Mouse (Mus musculus): ENCODE measurements at regions not wholly inside any gene's neighbourhood (a gene's known extent, or its start where the extent isn't known, plus 50 kb on each side); places are given as distances from the start of the nearest gene placed in this dataset.

- Histone ChIP-seq H3K27me3 (ENCODE audit: control insufficient read depth, insufficient read depth, low read length, poor library complexity, severe bottlenecking) (no peaks in the 10 kb centered on the region), H3K4me1 (ENCODE audit: control insufficient read depth, insufficient read depth, low read length) (no peaks in the 10 kb centered on the region), H3K27ac (ENCODE audit: insufficient read depth, low read length) (no peak overlapping the region), H3K36me3 (ENCODE audit: control insufficient read depth, insufficient read depth, low read length, poor library complexity, severe bottlenecking) (no peaks in the 10 kb centered on the region), H3K9me3 (replicated peaks; ENCODE audit: control insufficient read depth, insufficient read depth, low read length, poor library complexity, severe bottlenecking) (no peaks in the 10 kb centered on the region), H3K4me3 (ENCODE audit: low read depth, low read length) (no peak overlapping the region), H3K9ac (ENCODE audit: low read depth, poor library complexity, severe bottlenecking) (no peak overlapping the region)
- TF ChIP-seq EP300 (IDR thresholded peaks at IDR 0.05; ENCODE audit: insufficient read depth, low read depth, low read length) (no peak), CTCF (IDR thresholded peaks at IDR 0.05; ENCODE audit: low read depth, low read length) (no peak), POLR2A (IDR thresholded peaks at IDR 0.05; ENCODE audit: insufficient read depth, low read length) (no peak)
These were observed 145.4 kb upstream of the 1700025G04Rik start for GRCm38 (mm10) chr1:152235212-152235792.

GRCm38 (mm10) chr1:152234716-152235115 is 144.8 kb upstream of the 1700025G04Rik start:
- Histone ChIP-seq H3K4me1 (ENCODE audit: control insufficient read depth, insufficient read depth, low read length) (no peaks in the 10 kb centered on the region), H3K27ac (ENCODE audit: insufficient read depth, low read length) (no peak overlapping the region), H3K4me3 (ENCODE audit: low read depth, low read length) (no peak overlapping the region), H3K27me3 (ENCODE audit: control insufficient read depth, insufficient read depth, low read length, poor library complexity, severe bottlenecking) (no peaks in the 10 kb centered on the region), H3K9me3 (replicated peaks; ENCODE audit: control insufficient read depth, insufficient read depth, low read length, poor library complexity, severe bottlenecking) (no peaks in the 10 kb centered on the region), H3K36me3 (ENCODE audit: control insufficient read depth, insufficient read depth, low read length, poor library complexity, severe bottlenecking) (no peaks in the 10 kb centered on the region), H3K9ac (ENCODE audit: low read depth, poor library complexity, severe bottlenecking) (no peak overlapping the region)
- TF ChIP-seq CTCF (IDR thresholded peaks at IDR 0.05; ENCODE audit: low read depth, low read length) (no peak), EP300 (IDR thresholded peaks at IDR 0.05; ENCODE audit: insufficient read depth, low read depth, low read length) (no peak), POLR2A (IDR thresholded peaks at IDR 0.05; ENCODE audit: insufficient read depth, low read length) (no peak)

DNA sequence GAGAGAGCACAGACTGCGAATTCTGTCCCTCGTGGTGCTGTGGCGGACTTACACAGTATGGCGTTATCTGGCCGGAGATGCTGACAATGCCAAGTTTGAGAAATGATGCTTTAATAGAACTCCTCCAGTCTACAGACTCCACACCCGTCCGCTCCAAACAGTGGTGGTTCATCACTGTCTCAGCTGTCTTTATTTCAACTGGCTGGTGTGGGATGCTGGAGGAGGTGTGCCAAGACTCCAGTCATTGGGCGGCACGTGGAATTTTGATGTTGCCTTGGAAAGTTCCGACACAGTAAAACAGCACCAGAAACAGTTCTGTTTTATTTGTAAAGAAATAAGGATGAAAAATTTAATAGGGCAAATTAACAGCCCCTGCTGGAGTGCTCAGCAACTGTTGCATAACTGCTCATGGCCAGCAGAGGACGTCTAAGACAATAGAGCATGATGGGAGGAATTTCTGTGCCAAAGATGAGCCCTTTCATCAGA is 141.8 kb upstream of the 1700025G04Rik start:
- TF ChIP-seq POLR2A (IDR thresholded peaks at IDR 0.05; ENCODE audit: insufficient read depth, low read length) (no peak), CTCF (IDR thresholded peaks at IDR 0.05; ENCODE audit: low read depth, low read length) (no peak), EP300 (IDR thresholded peaks at IDR 0.05; ENCODE audit: insufficient read depth, low read depth, low read length) (no peak)
- H3K4me3 ChIP-seq (ENCODE audit: low read depth, low read length), result no peak overlapping the region
- H3K27ac ChIP-seq (ENCODE audit: insufficient read depth, low read length), result no peak overlapping the region
- H3K27me3 ChIP-seq (ENCODE audit: control insufficient read depth, insufficient read depth, low read length, poor library complexity, severe bottlenecking), result no peaks in the 10 kb centered on the region
- no peaks in the 10 kb centered on the region for H3K36me3 ChIP-seq (ENCODE audit: control insufficient read depth, insufficient read depth, low read length, poor library complexity, severe bottlenecking)
- no peaks in the 10 kb centered on the region for H3K4me1 ChIP-seq (ENCODE audit: control insufficient read depth, insufficient read depth, low read length)
- H3K9me3 ChIP-seq (replicated peaks; ENCODE audit: control insufficient read depth, insufficient read depth, low read length, poor library complexity, severe bottlenecking), result no peaks in the 10 kb centered on the region
- H3K9ac ChIP-seq (ENCODE audit: low read depth, poor library complexity, severe bottlenecking), result no peak overlapping the region

- Histone ChIP-seq H3K9me3 (replicated peaks; ENCODE audit: control insufficient read depth, insufficient read depth, low read length, poor library complexity, severe bottlenecking) (no peaks in the 10 kb centered on the region), H3K27ac (ENCODE audit: insufficient read depth, low read length) (no peak overlapping the region), H3K4me3 (ENCODE audit: low read depth, low read length) (no peak overlapping the region), H3K4me1 (ENCODE audit: control insufficient read depth, insufficient read depth, low read length) (no peaks in the 10 kb centered on the region), H3K36me3 (ENCODE audit: control insufficient read depth, insufficient read depth, low read length, poor library complexity, severe bottlenecking) (no peaks in the 10 kb centered on the region), H3K9ac (ENCODE audit: low read depth, poor library complexity, severe bottlenecking) (no peak overlapping the region), H3K27me3 (ENCODE audit: control insufficient read depth, insufficient read depth, low read length, poor library complexity, severe bottlenecking) (no peaks in the 10 kb centered on the region)
- TF ChIP-seq CTCF (IDR thresholded peaks at IDR 0.05; ENCODE audit: low read depth, low read length) (no peak), EP300 (IDR thresholded peaks at IDR 0.05; ENCODE audit: insufficient read depth, low read depth, low read length) (no peak), POLR2A (IDR thresholded peaks at IDR 0.05; ENCODE audit: insufficient read depth, low read length) (no peak)
These were observed 139.8 kb upstream of the 1700025G04Rik start for GRCm38 (mm10) chr1:152229709-152230108.

- Histone ChIP-seq H3K9me3 (replicated peaks; ENCODE audit: control insufficient read depth, insufficient read depth, low read length, poor library complexity, severe bottlenecking) (no peaks in the 10 kb centered on the region), H3K9ac (ENCODE audit: low read depth, poor library complexity, severe bottlenecking) (no peak overlapping the region), H3K36me3 (ENCODE audit: control insufficient read depth, insufficient read depth, low read length, poor library complexity, severe bottlenecking) (no peaks in the 10 kb centered on the region), H3K27me3 (ENCODE audit: control insufficient read depth, insufficient read depth, low read length, poor library complexity, severe bottlenecking) (no peaks in the 10 kb centered on the region), H3K4me3 (ENCODE audit: low read depth, low read length) (no peak overlapping the region), H3K4me1 (ENCODE audit: control insufficient read depth, insufficient read depth, low read length) (no peaks in the 10 kb centered on the region), H3K27ac (ENCODE audit: insufficient read depth, low read length) (no peak overlapping the region)
- no peak for TF ChIP-seq CTCF (IDR thresholded peaks at IDR 0.05; ENCODE audit: low read depth, low read length)
- no peak for TF ChIP-seq POLR2A (IDR thresholded peaks at IDR 0.05; ENCODE audit: insufficient read depth, low read length)
- no peak for TF ChIP-seq EP300 (IDR thresholded peaks at IDR 0.05; ENCODE audit: insufficient read depth, low read depth, low read length)
These were observed 136.1 kb upstream of the 1700025G04Rik start for GRCm38 (mm10) chr1:152226049-152226448.

GRCm38 (mm10) chr1:152223666-152224065 is 133.7 kb upstream of the 1700025G04Rik start:
- no peaks in the 10 kb centered on the region for H3K4me1 ChIP-seq (ENCODE audit: control insufficient read depth, insufficient read depth, low read length)
- H3K36me3 ChIP-seq (ENCODE audit: control insufficient read depth, insufficient read depth, low read length, poor library complexity, severe bottlenecking), result no peaks in the 10 kb centered on the region
- H3K27ac ChIP-seq (ENCODE audit: insufficient read depth, low read length), result no peak overlapping the region
- no peak overlapping the region for H3K9ac ChIP-seq (ENCODE audit: low read depth, poor library complexity, severe bottlenecking)
- TF ChIP-seq CTCF (IDR thresholded peaks at IDR 0.05; ENCODE audit: low read depth, low read length) (no peak), POLR2A (IDR thresholded peaks at IDR 0.05; ENCODE audit: insufficient read depth, low read length) (no peak), EP300 (IDR thresholded peaks at IDR 0.05; ENCODE audit: insufficient read depth, low read depth, low read length) (no peak)
- no peaks in the 10 kb centered on the region for H3K27me3 ChIP-seq (ENCODE audit: control insufficient read depth, insufficient read depth, low read length, poor library complexity, severe bottlenecking)
- H3K4me3 ChIP-seq (ENCODE audit: low read depth, low read length), result no peak overlapping the region
- no peaks in the 10 kb centered on the region for H3K9me3 ChIP-seq (replicated peaks; ENCODE audit: control insufficient read depth, insufficient read depth, low read length, poor library complexity, severe bottlenecking)

Measured in ES-Bruce4 (cell line).